Mouse (Mus musculus): ENCODE measurements around the gene Lao1. TPM values are rescaled to one million over a fixed set of nuclear protein-coding genes. Genes with fewer than 3 reads are reported as not detected.
A peak's percentile ranks its signal among the peaks of the same experiment; 100 is the strongest.
"Not testable (repeated sequence)": the region's sequence is repeated elsewhere in the genome, so short reads cannot be mapped to it uniquely, and the experiment has no call there.

Gene Lao1
- not detected for polyA plus RNA-seq (2021)

GRCm38 (mm10) chr4:118961141-118961628 is at the start of gene Lao1:
Gene Lao1 (plus strand): TSS chr4:118961578.
- POLR2A ChIA-PET = no interaction called here
- TF ChIP-seq CTCF (IDR thresholded peaks at IDR 0.05) = no peak
- ATAC-seq (no peak), DNase-seq (ENCODE audit: low read depth, low spot score) (no peak)
- in situ Hi-C loops (cut with MboI; ENCODE audit: low pct_unique_long_range_greater_than_20kb) = no loop called here
- no peaks in the 10 kb centered on the region for H3K27me3 ChIP-seq
- CTCF ChIA-PET = no interaction called here

- CTCF ChIA-PET; in situ Hi-C loops (cut with MboI; ENCODE audit: low pct_unique_long_range_greater_than_20kb); DNase-seq (ENCODE audit: low read depth, low spot score); ATAC-seq; POLR2A ChIA-PET; H3K27me3 ChIP-seq: not testable (repeated sequence)
These were observed 44.0 kb upstream of the Lao1 start, which contains the start of gene Olfr1329 for GRCm38 (mm10) chr4:118917365-118917764. Gene Olfr1329 (minus strand): TSS chr4:118917465.

- H3K27me3 ChIP-seq; CTCF ChIA-PET; DNase-seq (ENCODE audit: low read depth, low spot score); in situ Hi-C loops (cut with MboI; ENCODE audit: low pct_unique_long_range_greater_than_20kb); POLR2A ChIA-PET; ATAC-seq: not testable (repeated sequence)
These were observed 30.1 kb upstream of the Lao1 start for GRCm38 (mm10) chr4:118931326-118931725.

GRCm38 (mm10) chr4:118938512-118938911 is 22.9 kb upstream of the Lao1 start, which contains the start of gene Olfr1328:
Gene Olfr1328 (minus strand): TSS chr4:118938612.
- DNase-seq (ENCODE audit: low read depth, low spot score) (no peak), ATAC-seq (no peak)
- ChIA-PET CTCF (interaction anchor here (0.8 kb wide), 1 partner anchor 19 kb away, joined by 3 read pairs; no protein-coding TSS in a partner anchor), POLR2A (no interaction called here)
- in situ Hi-C loops (cut with MboI; ENCODE audit: low pct_unique_long_range_greater_than_20kb) = no loop called here
- H3K27me3 ChIP-seq = no peaks in the 10 kb centered on the region
- TF ChIP-seq CTCF (IDR thresholded peaks at IDR 0.05) = no peak

GRCm38 (mm10) chr4:118958812-118959211 is 2.6 kb upstream of the Lao1 start:
- DNase-seq (ENCODE audit: low read depth, low spot score) = no peak
- H3K27me3 ChIP-seq = peaks cover 7% of the 10 kb centered on the region
- no peak for ATAC-seq
- POLR2A ChIA-PET = no interaction called here
- no peak for TF ChIP-seq CTCF (IDR thresholded peaks at IDR 0.05)
- in situ Hi-C loops (cut with MboI; ENCODE audit: low pct_unique_long_range_greater_than_20kb) = no loop called here
- CTCF ChIA-PET = no interaction called here

- ChIA-PET CTCF (no interaction called here), POLR2A (no interaction called here)
- no peak for TF ChIP-seq CTCF (IDR thresholded peaks at IDR 0.05)
- DNase-seq (ENCODE audit: low read depth, low spot score) = no peak
- H3K27me3 ChIP-seq = peaks cover 10% of the 10 kb centered on the region
- in situ Hi-C loops (cut with MboI; ENCODE audit: low pct_unique_long_range_greater_than_20kb) = no loop called here
- no peak for ATAC-seq
These were observed 6.3 kb downstream of the Lao1 start for GRCm38 (mm10) chr4:118967711-118968110.

- DNase-seq (ENCODE audit: low read depth, low spot score) (no peak), ATAC-seq (no peak)
- ChIA-PET CTCF (no interaction called here), POLR2A (no interaction called here)
- in situ Hi-C loops (cut with MboI; ENCODE audit: low pct_unique_long_range_greater_than_20kb) = no loop called here
- H3K27me3 ChIP-seq = peaks cover 11% of the 10 kb centered on the region
- TF ChIP-seq CTCF (IDR thresholded peaks at IDR 0.05) = no peak
These were observed 11.9 kb downstream of the Lao1 start for GRCm38 (mm10) chr4:118973281-118973680.

- no peak for TF ChIP-seq CTCF (IDR thresholded peaks at IDR 0.05)
- ChIA-PET POLR2A (no interaction called here), CTCF (no interaction called here)
- DNase-seq (ENCODE audit: low read depth, low spot score) = no peak
- no peaks in the 10 kb centered on the region for H3K27me3 ChIP-seq
- in situ Hi-C loops (cut with MboI; ENCODE audit: low pct_unique_long_range_greater_than_20kb) = no loop called here
- ATAC-seq = no peak
These were observed 23.9 kb downstream of the Lao1 start for GRCm38 (mm10) chr4:118985291-118985690.

- ChIA-PET POLR2A (no interaction called here), CTCF (interaction anchor here (1.1 to 1.5 kb wide), 2 partner anchors 15 to 17 kb away, joined by 3 to 5 read pairs; no protein-coding TSS in a partner anchor)
- in situ Hi-C loops (cut with MboI; ENCODE audit: low pct_unique_long_range_greater_than_20kb) = no loop called here
- DNase-seq (ENCODE audit: low read depth, low spot score) = no peak
- ATAC-seq = no peak
- H3K27me3 ChIP-seq = no peaks in the 10 kb centered on the region
- peak; percentile 72 for TF ChIP-seq CTCF (IDR thresholded peaks at IDR 0.05)
These were observed 27.2 kb downstream of the Lao1 start for GRCm38 (mm10) chr4:118988535-118988934.

- ChIA-PET POLR2A (no interaction called here), CTCF (interaction anchor here (1.1 to 1.5 kb wide), 2 partner anchors 14 to 18 kb away, joined by 3 to 5 read pairs; no protein-coding TSS in a partner anchor)
- no peak for TF ChIP-seq CTCF (IDR thresholded peaks at IDR 0.05)
- DNase-seq (ENCODE audit: low read depth, low spot score) = no peak
- H3K27me3 ChIP-seq = no peaks in the 10 kb centered on the region
- no peak for ATAC-seq
- in situ Hi-C loops (cut with MboI; ENCODE audit: low pct_unique_long_range_greater_than_20kb) = no loop called here
These were observed 28.0 kb downstream of the Lao1 start for GRCm38 (mm10) chr4:118989331-118989730.

GRCm38 (mm10) chr4:118991797-118992196 is 30.4 kb downstream of the Lao1 start:
- ATAC-seq (no peak), DNase-seq (ENCODE audit: low read depth, low spot score) (no peak)
- TF ChIP-seq CTCF (IDR thresholded peaks at IDR 0.05) = peak; percentile 65
- in situ Hi-C loops (cut with MboI; ENCODE audit: low pct_unique_long_range_greater_than_20kb) = loop anchor here (10.0 kb wide), 1 partner anchor 347 kb away; no protein-coding TSS in a partner anchor
- ChIA-PET POLR2A (no interaction called here), CTCF (interaction anchor here (1.0 to 1.1 kb wide), 2 partner anchors 174 to 212 kb away, joined by 3 to 4 read pairs; no protein-coding TSS in a partner anchor)
- no peaks in the 10 kb centered on the region for H3K27me3 ChIP-seq

GRCm38 (mm10) chr4:118997127-118997542 is 35.8 kb downstream of the Lao1 start:
- in situ Hi-C loops (cut with MboI; ENCODE audit: low pct_unique_long_range_greater_than_20kb) = loop anchor here (10.0 kb wide), 1 partner anchor 352 kb away; no protein-coding TSS in a partner anchor
- POLR2A ChIA-PET = no interaction called here
- no peak for ATAC-seq
- H3K27me3 ChIP-seq = no peaks in the 10 kb centered on the region
- no peak for DNase-seq (ENCODE audit: low read depth, low spot score)
- TF ChIP-seq CTCF (IDR thresholded peaks at IDR 0.05) = no peak
- CTCF ChIA-PET = no interaction called here

Data from Patski (cell line).